Mouse (Mus musculus) right cerebral cortex, postnatal 36 days (tissue): ENCODE measurements around the gene Tmem178b.

ENCODE experiments used
- DNase-seq, 2 experiments: peaks; one replicate each; pipeline ENCODE4 v3.0.0; 2022; ENCODE audit warnings: low spot score in 2 of 2, mixed read lengths in 1 of 2

Gene Tmem178b

GRCm38 (mm10) chr6:40015711-40016460 lies 142.8 kb downstream of the Tmem178b start:
- no peak for DNase-seq

- DNase-seq, result no peak
Measured at GRCm38 (mm10) chr6:40019396-40019795, 146.3 kb downstream of the Tmem178b start.

GRCm38 (mm10) chr6:40023592-40024335 lies 150.7 kb downstream of the Tmem178b start:
- DNase-seq, result peak in 1 of 2 experiments; percentile 47

GRCm38 (mm10) chr6:40024336-40024934 lies 151.4 kb downstream of the Tmem178b start:
- DNase-seq, result no peak

GRCm38 (mm10) chr6:40032901-40033300 lies 159.8 kb downstream of the Tmem178b start:
- no peak for DNase-seq

GRCm38 (mm10) chr6:40033935-40034334 lies 160.9 kb downstream of the Tmem178b start:
- DNase-seq, result no peak

GRCm38 (mm10) chr6:40048969-40049908 lies 176.2 kb downstream of the Tmem178b start:
- DNase-seq, result peak; percentile 48 to 59

GRCm38 (mm10) chr6:40049909-40050484 lies 176.9 kb downstream of the Tmem178b start:
- no peak for DNase-seq

- DNase-seq, result no peak
Measured at GRCm38 (mm10) chr6:40051698-40052097, 178.6 kb downstream of the Tmem178b start.

- DNase-seq, result no peak
Measured at GRCm38 (mm10) chr6:40052593-40052992, 179.5 kb downstream of the Tmem178b start.

- DNase-seq, result no peak
Measured at GRCm38 (mm10) chr6:40059466-40059865, 186.4 kb downstream of the Tmem178b start.

- no peak for DNase-seq
Measured at GRCm38 (mm10) chr6:40061327-40062189, 188.5 kb downstream of the Tmem178b start.

GRCm38 (mm10) chr6:40062190-40062501 lies 189.1 kb downstream of the Tmem178b start:
- no peak for DNase-seq

- no peak for DNase-seq
Measured at GRCm38 (mm10) chr6:40063438-40063837, 190.4 kb downstream of the Tmem178b start.

- no peak for DNase-seq
Measured at GRCm38 (mm10) chr6:40063899-40064298, 190.8 kb downstream of the Tmem178b start.

- DNase-seq, result no peak
Measured at GRCm38 (mm10) chr6:40064342-40064741, 191.3 kb downstream of the Tmem178b start.

- DNase-seq, result no peak
Measured at GRCm38 (mm10) chr6:40068467-40068866, 195.4 kb downstream of the Tmem178b start.

- DNase-seq, result peak in 1 of 2 experiments; percentile 59
Measured at GRCm38 (mm10) chr6:40071007-40071406, 197.9 kb downstream of the Tmem178b start.

GRCm38 (mm10) chr6:40076089-40076488 lies 203.0 kb downstream of the Tmem178b start:
- DNase-seq, result no peak

- DNase-seq, result no peak
Measured at GRCm38 (mm10) chr6:40076670-40077313, 203.7 kb downstream of the Tmem178b start.
